Mouse (Mus musculus) CH12.LX (cell line): ENCODE results near the gene Dnal1. TPM values are rescaled to one million over a fixed set of nuclear protein-coding genes. Genes with fewer than 3 reads are reported as not detected.

Source experiments
- DNase-seq: peaks from one replicate; pipeline ENCODE4 v3.0.0-alpha.2; 2013; ENCODE audit errors: extremely low read depth
- H3K27ac ChIP-seq: 2 replicates; pipeline ENCODE4 v1.5.1; 2012; ENCODE audit warnings: low read depth, mild to moderate bottlenecking, control low read depth, moderate library complexity; ENCODE audit not compliant: insufficient read depth
- H3K27me3 ChIP-seq: replicated peaks from 2 replicates; pipeline ENCODE3; 2012; ENCODE audit warnings: inconsistent platforms
- H3K36me3 ChIP-seq, 2 experiments: replicated peaks in 1 of 2; 2 replicates each; pipeline versions ENCODE3 to v1.6.1; 2012; ENCODE audit warnings: inconsistent platforms in 1 of 2, low read length in 1 of 2, mild to moderate bottlenecking in 1 of 2, mixed read lengths in 1 of 2, moderate library complexity in 1 of 2; ENCODE audit not compliant: control insufficient read depth in 1 of 2, insufficient read depth in 1 of 2
- H3K4me1 ChIP-seq, 2 experiments: 2 replicates each; pipeline ENCODE4 v1.6.1; 2012; ENCODE audit warnings: inconsistent platforms in 1 of 2, moderate library complexity in 1 of 2; ENCODE audit not compliant: insufficient read depth in 2 of 2, control insufficient read depth in 1 of 2
- H3K4me2 ChIP-seq: 2 replicates; pipeline ENCODE4 v1.6.1; 2012; ENCODE audit warnings: low read depth, mild to moderate bottlenecking, control low read depth; ENCODE audit not compliant: poor library complexity, insufficient read depth, severe bottlenecking
- H3K4me3 ChIP-seq, 3 experiments: fragments of 150-350 bp in 1 of 3; sonication (generic) in 1 of 3; replicated peaks in 1 of 3; 2 replicates each; pipeline versions ENCODE3 to v1.5.1; 2011 to 2012; ENCODE audit warnings: low read depth in 2 of 3, low read length in 2 of 3, mild to moderate bottlenecking in 2 of 3, moderate library complexity in 2 of 3, control low read depth in 1 of 3, improper control_type of control experiment in 1 of 3, inconsistent platforms in 1 of 3, mixed read lengths in 1 of 3; ENCODE audit not compliant: poor library complexity in 1 of 3
- H3K79me2 ChIP-seq: replicated peaks from 2 replicates; pipeline ENCODE4 v1.6.1; 2012; ENCODE audit warnings: mild to moderate bottlenecking, moderate library complexity; ENCODE audit not compliant: control insufficient read depth, poor library complexity, insufficient read depth, severe bottlenecking; ENCODE audit errors: extremely low read depth
- H3K9ac ChIP-seq: 2 replicates; pipeline ENCODE4 v1.6.1; 2012; ENCODE audit warnings: low read depth, mild to moderate bottlenecking, control low read depth, moderate library complexity; ENCODE audit not compliant: insufficient read depth
- H3K9me3 ChIP-seq: replicated peaks from 2 replicates; pipeline ENCODE3; 2012; ENCODE audit warnings: low read length, inconsistent platforms, mixed read lengths
- BHLHE40 ChIP-seq: IDR thresholded peaks from 2 replicates; pipeline ENCODE4 v1.6.1; 2011; ENCODE audit warnings: mild to moderate bottlenecking, low read depth, low read length, improper control_type of control experiment
- CHD1 ChIP-seq: IDR thresholded peaks from 2 replicates; pipeline ENCODE4 v1.6.1; 2012; ENCODE audit warnings: low read depth, low read length, improper control_type of control experiment, inconsistent platforms
- CTCF ChIP-seq, 2 experiments: IDR thresholded peaks in 1 of 2; conservative IDR thresholded peaks in 1 of 2; 2 replicates each; pipeline ENCODE4 v1.5.1; 2011 to 2012; ENCODE audit warnings: low read depth in 2 of 2, low read length in 2 of 2, improper control_type of control experiment in 1 of 2, inconsistent platforms in 1 of 2, mild to moderate bottlenecking in 1 of 2, moderate library complexity in 1 of 2
- E2F4 ChIP-seq: IDR thresholded peaks from 2 replicates; pipeline ENCODE4 v1.6.1; 2011; ENCODE audit warnings: low read depth, low read length, improper control_type of control experiment; ENCODE audit not compliant: insufficient replicate concordance
- EP300 ChIP-seq: IDR thresholded peaks from 2 replicates; pipeline ENCODE4 v1.6.1; 2011; ENCODE audit warnings: low read length, improper control_type of control experiment
- ETS1 ChIP-seq: conservative IDR thresholded peaks from 2 replicates; pipeline ENCODE4 v1.6.1; 2012; ENCODE audit warnings: low read depth, mild to moderate bottlenecking, inconsistent platforms, low read length, improper control_type of control experiment, moderate library complexity
- GABPA ChIP-seq: IDR thresholded peaks from 2 replicates; pipeline ENCODE4 v1.6.1; 2012; ENCODE audit warnings: low read depth, low read length, improper control_type of control experiment, inconsistent platforms; ENCODE audit not compliant: insufficient replicate concordance
- HCFC1 ChIP-seq: IDR thresholded peaks from 2 replicates; pipeline ENCODE4 v1.6.1; 2012; ENCODE audit warnings: low read depth, mild to moderate bottlenecking, inconsistent platforms, low read length, improper control_type of control experiment
- IRF4 ChIP-seq: IDR thresholded peaks from 2 replicates; pipeline ENCODE4 v1.6.1; 2014; ENCODE audit warnings: low read depth, mild to moderate bottlenecking, inconsistent platforms, low read length, improper control_type of control experiment
- JUN ChIP-seq: IDR thresholded peaks from 2 replicates; pipeline ENCODE4 v1.6.1; 2011; ENCODE audit warnings: low read depth, mild to moderate bottlenecking, low read length, improper control_type of control experiment, moderate library complexity; ENCODE audit not compliant: insufficient read depth
- JUND ChIP-seq: conservative IDR thresholded peaks from 2 replicates; pipeline ENCODE4 v1.6.1; 2011; ENCODE audit warnings: low read depth, low read length, improper control_type of control experiment
- MAFK ChIP-seq: IDR thresholded peaks from 2 replicates; pipeline ENCODE4 v1.6.1; 2011; ENCODE audit warnings: low read length, improper control_type of control experiment; ENCODE audit not compliant: insufficient replicate concordance
- MAX ChIP-seq: IDR thresholded peaks from 2 replicates; pipeline ENCODE4 v1.6.1; 2011; ENCODE audit warnings: low read length, improper control_type of control experiment
- MAZ ChIP-seq: IDR thresholded peaks from 2 replicates; pipeline ENCODE4 v1.6.1; 2012; ENCODE audit warnings: low read depth, mild to moderate bottlenecking, inconsistent platforms, low read length, improper control_type of control experiment, moderate library complexity
- MXI1 ChIP-seq: IDR thresholded peaks from 2 replicates; pipeline ENCODE4 v1.6.1; 2011; ENCODE audit warnings: mild to moderate bottlenecking, low read depth, low read length, improper control_type of control experiment
- PAX5 ChIP-seq: IDR thresholded peaks from 2 replicates; pipeline ENCODE4 v1.6.1; 2012; ENCODE audit warnings: low read length, inconsistent platforms, mixed read lengths
- POLR2A ChIP-seq: IDR thresholded peaks from 2 replicates; pipeline ENCODE4 v1.6.1; 2011; ENCODE audit warnings: low read depth, mild to moderate bottlenecking, improper control_type of control experiment, low read length
- POLR2AphosphoS2 ChIP-seq: IDR thresholded peaks from 2 replicates; pipeline ENCODE4 v1.6.1; 2011; ENCODE audit warnings: low read depth, low read length, improper control_type of control experiment
- RAD21 ChIP-seq: IDR thresholded peaks from 2 replicates; pipeline ENCODE4 v1.6.1; 2011; ENCODE audit warnings: low read depth, mild to moderate bottlenecking, low read length, improper control_type of control experiment, moderate library complexity
- RCOR1 ChIP-seq: conservative IDR thresholded peaks from 2 replicates; pipeline ENCODE4 v1.6.1; 2012; ENCODE audit warnings: low read depth, mild to moderate bottlenecking, inconsistent platforms, low read length, improper control_type of control experiment
- SIN3A ChIP-seq: IDR thresholded peaks from 2 replicates; pipeline ENCODE4 v1.6.1; 2012; ENCODE audit warnings: low read length, improper control_type of control experiment, inconsistent platforms
- SMC3 ChIP-seq: IDR thresholded peaks from 2 replicates; pipeline ENCODE4 v1.6.1; 2011; ENCODE audit warnings: low read depth, low read length, improper control_type of control experiment
- TBP ChIP-seq: conservative IDR thresholded peaks from 2 replicates; pipeline ENCODE4 v1.6.1; 2011; ENCODE audit warnings: low read depth, low read length, improper control_type of control experiment
- TCF12 ChIP-seq: IDR thresholded peaks from 2 replicates; pipeline ENCODE4 v1.6.1; 2014; ENCODE audit warnings: low read depth, mild to moderate bottlenecking, inconsistent platforms, low read length, improper control_type of control experiment
- UBTF ChIP-seq: IDR thresholded peaks from 2 replicates; pipeline ENCODE4 v1.6.1; 2012; ENCODE audit warnings: low read depth, mild to moderate bottlenecking, inconsistent platforms, low read length, improper control_type of control experiment, moderate library complexity
- USF1 ChIP-seq: IDR thresholded peaks from 2 replicates; pipeline ENCODE4 v1.6.1; 2014; ENCODE audit warnings: low read depth, mild to moderate bottlenecking, inconsistent platforms, low read length, improper control_type of control experiment
- ZC3H11A ChIP-seq: IDR thresholded peaks from 2 replicates; pipeline ENCODE4 v1.6.1; 2012; ENCODE audit warnings: low read depth, mild to moderate bottlenecking, inconsistent platforms, low read length, improper control_type of control experiment
- ZKSCAN1 ChIP-seq: IDR thresholded peaks from 2 replicates; pipeline ENCODE4 v1.6.1; 2012; ENCODE audit warnings: low read depth, inconsistent platforms, low read length, improper control_type of control experiment, borderline replicate concordance
- dilution Hi-C: fragments of 300-500 bp; cut with MboI; formaldehyde crosslinking; loops from 2 replicates; pipeline ENCODE4 v1.14.3; 2020; ENCODE audit warnings: low sequenced_read_pairs; ENCODE audit not compliant: extremely low pct_unique_long_range_greater_than_20kb, extremely low pct_ligation_motif_present
- in situ Hi-C: fragments of 300-500 bp; cut with MboI; formaldehyde crosslinking; loops from 3 replicates; pipeline ENCODE4 v1.14.3; 2019; ENCODE audit warnings: low sequenced_read_pairs, low pct_ligation_motif_present, low pct_unique_long_range_greater_than_20kb, mixed read lengths
- polyA plus RNA-seq: library from polyadenylated mRNA; unstranded; fragments of >175 nt; gene quantifications from 2 replicates; pipeline ENCODE4 v1.2.1, GENCODE M21; 2012; ENCODE audit warnings: low read depth; ENCODE audit not compliant: insufficient read length
- total RNA-seq, 2 experiments: library from RNA; depleted of rRNA; stranded (reverse); fragments of 300-350 nt in 1 of 2; fragments of >200 nt in 1 of 2; gene quantifications; 2 replicates each; pipeline ENCODE4 v1.2.3; 2012 to 2014

Dnal1 gene
- total and polyA plus RNA-seq, 3 experiments, result 1.6 to 2.1 (median 1.7) TPM

DNA sequence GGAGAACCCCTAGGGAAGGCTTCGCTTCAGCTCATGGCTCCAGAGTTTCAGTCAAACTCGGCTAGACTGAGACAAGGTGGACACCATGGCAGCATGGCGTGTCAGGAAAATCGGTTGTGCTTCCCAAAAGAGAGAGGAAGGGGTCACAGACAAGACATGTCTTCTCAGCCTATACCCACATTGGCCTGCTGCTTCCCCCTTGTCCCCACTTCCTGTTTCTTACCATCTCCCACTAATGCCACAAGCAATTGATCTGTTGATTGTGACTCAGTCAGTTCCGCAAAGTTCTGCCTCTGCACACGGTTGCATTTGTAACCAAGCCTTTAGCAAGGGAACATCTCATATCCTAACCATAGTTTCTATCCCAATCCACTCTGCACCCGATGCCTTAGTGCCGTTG, 15.8 kb downstream of the Dnal1 start:
- no peak overlapping the region for H3K4me3 ChIP-seq
- no peaks in the 10 kb centered on the region for H3K79me2 ChIP-seq
- H3K4me1 ChIP-seq, result peaks cover 0 to 18% of the 10 kb centered on the region in 2 experiments; a peak in 2 of 4 replicates
- peaks cover 2 to 29% of the 10 kb centered on the region in 2 experiments for H3K36me3 ChIP-seq
- no peak overlapping the region for H3K27ac ChIP-seq
- no peak for TF ChIP-seq BHLHE40
- TF ChIP-seq MAFK, result no peak
- no peak for TF ChIP-seq EP300
- no peak for TF ChIP-seq POLR2AphosphoS2
- TF ChIP-seq POLR2A, result no peak
- no peak for TF ChIP-seq MAX
- no peak for TF ChIP-seq HCFC1
- TF ChIP-seq MAZ, result no peak
- no peak for TF ChIP-seq ETS1
- TF ChIP-seq ZC3H11A, result no peak
- no peak for TF ChIP-seq RAD21
- no peak for TF ChIP-seq CTCF (conservative IDR thresholded peaks at IDR 0.05 in 1 of 2, IDR thresholded peaks at IDR 0.05 in 1 of 2; ENCODE audit: low read depth in 2 of 2, low read length in 2 of 2)
- TF ChIP-seq USF1, result no peak
- TF ChIP-seq, all 38 proteins: peak for 0
- Histone ChIP-seq H3K9ac (no peak overlapping the region), H3K9me3 (no peaks in the 10 kb centered on the region), H3K27me3 (no peaks in the 10 kb centered on the region), H3K4me2 (no peak overlapping the region)
- dilution Hi-C loops (no loop called here), in situ Hi-C loops (no loop called here)
- no peak for DNase-seq

DNA sequence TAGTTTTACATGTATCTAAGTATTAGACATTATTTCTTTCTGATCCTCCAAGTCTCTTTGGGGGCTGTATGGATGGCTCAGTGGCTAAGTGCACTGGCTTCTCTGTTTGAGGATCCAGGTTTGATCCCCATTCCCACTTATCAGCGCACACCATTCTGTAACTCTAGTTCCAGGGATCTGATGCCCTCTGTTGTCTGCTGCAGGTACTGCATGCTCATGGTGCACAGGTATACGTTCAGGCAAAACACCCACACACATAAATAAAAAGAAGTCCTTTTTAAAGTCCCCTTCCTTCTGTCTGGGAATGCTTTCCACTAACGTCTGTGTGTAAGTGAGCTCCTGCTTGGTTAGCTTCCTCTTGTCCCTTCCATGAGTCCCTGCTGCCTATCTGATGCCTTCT, 18.1 kb downstream of the Dnal1 start:
- dilution Hi-C loops, result no loop called here
- Histone ChIP-seq H3K79me2 (no peaks in the 10 kb centered on the region), H3K4me2 (no peak overlapping the region), H3K4me1 (peaks cover 0 to 16% of the 10 kb centered on the region in 2 experiments; a peak in 2 of 4 replicates), H3K9ac (no peak overlapping the region), H3K4me3 (no peak overlapping the region)
- in situ Hi-C loops, result no loop called here
- DNase-seq, result peak; percentile 48
- peak; percentile 64 for TF ChIP-seq RAD21
- TF ChIP-seq GABPA, result no peak
- no peak for TF ChIP-seq MAZ
- no peak for TF ChIP-seq E2F4
- no peak for TF ChIP-seq MAFK
- TF ChIP-seq ZC3H11A, result no peak
- no peak for TF ChIP-seq POLR2AphosphoS2
- no peak for TF ChIP-seq MXI1
- peak; percentile 68 to 86 for TF ChIP-seq CTCF (conservative IDR thresholded peaks at IDR 0.05 in 1 of 2, IDR thresholded peaks at IDR 0.05 in 1 of 2; ENCODE audit: low read depth in 2 of 2, low read length in 2 of 2)
- no peak for TF ChIP-seq CHD1
- TF ChIP-seq SIN3A, result no peak
- TF ChIP-seq JUN, result no peak
- no peak for TF ChIP-seq PAX5
- TF ChIP-seq UBTF, result no peak
- peak; percentile 70 for TF ChIP-seq SMC3
- TF ChIP-seq TBP, result no peak
- TF ChIP-seq JUND, result no peak
- TF ChIP-seq RCOR1, result no peak
- TF ChIP-seq ZKSCAN1, result no peak
- no peak for TF ChIP-seq IRF4
- no peak for TF ChIP-seq TCF12
- no peak for TF ChIP-seq BHLHE40
- TF ChIP-seq, all 38 proteins: peak for 3
- no peaks in the 10 kb centered on the region for H3K9me3 ChIP-seq
- no peak overlapping the region for H3K27ac ChIP-seq
- peaks cover 6 to 33% of the 10 kb centered on the region in 2 experiments for H3K36me3 ChIP-seq
- no peaks in the 10 kb centered on the region for H3K27me3 ChIP-seq
